Mouse (Mus musculus): Measurements from ENCODE around the gene Grap. TPM values are rescaled to one million over a fixed set of nuclear protein-coding genes. Genes with fewer than 3 reads are reported as not detected.

Gene Grap
- polyA plus RNA-seq, 1 experiment, result 8.5 TPM

GRCm38 (mm10) chr11:61717990-61718389, 64.9 kb downstream of the Grap start:
- no peak for TF ChIP-seq GATA1 (IDR thresholded peaks at IDR 0.05; ENCODE audit: low read length)

GRCm38 (mm10) chr11:61719387-61719786, 66.3 kb downstream of the Grap start:
- no peak for TF ChIP-seq GATA1 (IDR thresholded peaks at IDR 0.05; ENCODE audit: low read length)

- no peak for TF ChIP-seq GATA1 (IDR thresholded peaks at IDR 0.05; ENCODE audit: low read length)
These were observed 66.8 kb downstream of the Grap start for GRCm38 (mm10) chr11:61719826-61720225.

GRCm38 (mm10) chr11:61720636-61721035, 67.6 kb downstream of the Grap start, which contains the start of gene Slc5a10:
Gene Slc5a10 (minus strand): TSS chr11:61720826.
- TF ChIP-seq GATA1 (IDR thresholded peaks at IDR 0.05; ENCODE audit: low read length), result no peak

GRCm38 (mm10) chr11:61722077-61722476, 69.0 kb downstream of the Grap start:
- TF ChIP-seq GATA1 (IDR thresholded peaks at IDR 0.05; ENCODE audit: low read length), result no peak

Other genes with a start within 250 kb of the Grap start
- not detected in 2 replicates for gene Rnf112, start 199.1 kb upstream of the Grap start, polyA plus RNA-seq (2012)
- gene Mfap4, start 167.8 kb upstream of the Grap start, polyA plus RNA-seq (2012), result not detected in 2 replicates
- 27.7 and 28.6 TPM in 2 replicates for gene Mapk7, start 158.9 kb upstream of the Grap start, polyA plus RNA-seq (2012)
- gene B9d1, start 148.1 kb upstream of the Grap start, polyA plus RNA-seq (2012), result 15.8 and 18.8 TPM in 2 replicates
- gene Epn2, start 73.6 kb upstream of the Grap start, polyA plus RNA-seq (2012), result 1.2 and 1.8 TPM in 2 replicates
- not detected in 2 replicates for gene Fam83g, start 30.8 kb downstream of the Grap start, polyA plus RNA-seq (2012)
- not detected in 2 replicates for gene Slc5a10, start 67.6 kb downstream of the Grap start, polyA plus RNA-seq (2012)
- 7.8 and 8.3 TPM in 2 replicates for gene Prpsap2, start 108.8 kb downstream of the Grap start, polyA plus RNA-seq (2012)
- 3.4 and 4.8 TPM in 2 replicates for gene Ulk2, start 201.8 kb downstream of the Grap start, polyA plus RNA-seq (2012)

All from G1E-ER4 (cell line).